Mouse (Mus musculus) liver, embryonic 16.5 days (tissue): Measurements from ENCODE around the gene Mbd5. TPM values are rescaled to one million over a fixed set of nuclear protein-coding genes. Genes with fewer than 3 reads are reported as not detected.

Experiments
- ATAC-seq: fragments of 200-750 bp; cut with Nextera tagmentation; 2 replicates; pipeline ENCODE4 v1.8.0; 2017; ENCODE audit warnings: low read depth, mild to moderate bottlenecking, moderate number of reproducible peaks, moderate library complexity
- H3K27ac ChIP-seq: fragments of 300-500 bp; sonication (generic); 2 replicates; pipeline ENCODE4 v1.5.1; 2014; ENCODE audit warnings: mild to moderate bottlenecking, low read length
- H3K27me3 ChIP-seq: fragments of 300-500 bp; sonication (generic); 2 replicates; pipeline ENCODE4 v1.6.1; 2014; ENCODE audit warnings: low read depth, low read length, mixed read lengths; ENCODE audit not compliant: control insufficient read depth, insufficient read depth
- H3K36me3 ChIP-seq: fragments of 300-500 bp; sonication (generic); 2 replicates; pipeline ENCODE4 v1.6.1; 2014; ENCODE audit warnings: mild to moderate bottlenecking; ENCODE audit not compliant: control insufficient read depth, insufficient read depth
- H3K4me1 ChIP-seq: fragments of 300-500 bp; sonication (generic); 2 replicates; pipeline ENCODE4 v1.6.1; 2014; ENCODE audit warnings: low read depth, low read length, mixed read lengths; ENCODE audit not compliant: control insufficient read depth
- H3K4me2 ChIP-seq: fragments of 300-500 bp; sonication (generic); 2 replicates; pipeline ENCODE4 v1.6.1; 2014; ENCODE audit warnings: low read depth, low read length, mixed read lengths
- H3K4me3 ChIP-seq: fragments of 300-500 bp; sonication (generic); 2 replicates; pipeline ENCODE4 v1.5.1; 2014; ENCODE audit warnings: low read depth, mild to moderate bottlenecking, low read length
- H3K9ac ChIP-seq: fragments of 300-500 bp; sonication (generic); 2 replicates; pipeline ENCODE4 v1.6.1; 2014; ENCODE audit warnings: low read depth, low read length
- H3K9me3 ChIP-seq: fragments of 300-500 bp; sonication (generic); replicated peaks from 2 replicates; pipeline ENCODE4 v1.6.1; 2016; ENCODE audit warnings: low read length; ENCODE audit not compliant: control insufficient read depth
- WGBS: fragments of 180-500 bp; shearing (Covaris S2); extraction: QIAGEN DNeasy Blood & Tissue Kit; methylation state at CpG from one replicate; pipeline ENCODE4 v1.1.7; 2014; ENCODE audit not compliant: insufficient replicate concordance; 5-methylcytosine and 5-hydroxymethylcytosine counted together
- polyA plus RNA-seq: library from polyadenylated mRNA; unstranded; fragments of >200 nt; fragmentation: Nextera tagmentation; extraction: Ambion mirVana; gene quantifications from 2 replicates; pipeline ENCODE4 v1.2.1, GENCODE M21; 2015

Mbd5 gene
- polyA plus RNA-seq, 1 experiment from 2014 or later, result 7.3 TPM

GRCm38 (mm10) chr2:49276017-49276722 is 326.9 kb downstream of the Mbd5 start:
- no peaks in the 10 kb centered on the region for H3K36me3 ChIP-seq
- 51% methylated on average over 4 of the region's 4 CpGs for WGBS
- ATAC-seq, result no peak
- no peaks in the 10 kb centered on the region for H3K9me3 ChIP-seq
- H3K4me3 ChIP-seq, result no peak overlapping the region
- no peaks in the 10 kb centered on the region for H3K4me1 ChIP-seq
- H3K4me2 ChIP-seq, result no peak overlapping the region
- H3K9ac ChIP-seq, result no peak overlapping the region
- H3K27me3 ChIP-seq, result no peaks in the 10 kb centered on the region
- H3K27ac ChIP-seq, result no peak overlapping the region; the same call in 1 of the 2 replicates

GRCm38 (mm10) chr2:49280496-49280895 is 331.2 kb downstream of the Mbd5 start:
- Histone ChIP-seq H3K9me3 (no peaks in the 10 kb centered on the region), H3K4me2 (no peak overlapping the region), H3K27me3 (no peaks in the 10 kb centered on the region), H3K4me1 (no peaks in the 10 kb centered on the region), H3K9ac (no peak overlapping the region), H3K27ac (no peak overlapping the region), H3K36me3 (no peaks in the 10 kb centered on the region), H3K4me3 (no peak overlapping the region)
- no peak for ATAC-seq

- H3K27ac ChIP-seq, result no peak overlapping the region
- no peak overlapping the region for H3K4me3 ChIP-seq
- no peaks in the 10 kb centered on the region for H3K27me3 ChIP-seq
- ATAC-seq, result no peak
- no peaks in the 10 kb centered on the region for H3K9me3 ChIP-seq
- no peak overlapping the region for H3K4me2 ChIP-seq
- H3K4me1 ChIP-seq, result no peaks in the 10 kb centered on the region
- no peaks in the 10 kb centered on the region for H3K36me3 ChIP-seq
- no peak overlapping the region for H3K9ac ChIP-seq
Measured at GRCm38 (mm10) chr2:49283583-49283982, 334.3 kb downstream of the Mbd5 start.

- H3K9me3 ChIP-seq, result no peaks in the 10 kb centered on the region
- 25% methylated on average over 1 of the region's 1 CpGs for WGBS
- no peak overlapping the region for H3K27ac ChIP-seq
- H3K27me3 ChIP-seq, result no peaks in the 10 kb centered on the region
- no peak overlapping the region for H3K9ac ChIP-seq
- no peak overlapping the region for H3K4me3 ChIP-seq
- H3K4me1 ChIP-seq, result no peaks in the 10 kb centered on the region
- no peak for ATAC-seq
- no peak overlapping the region for H3K4me2 ChIP-seq
- no peaks in the 10 kb centered on the region for H3K36me3 ChIP-seq
Measured at GRCm38 (mm10) chr2:49286965-49287364, 337.7 kb downstream of the Mbd5 start.

- Histone ChIP-seq H3K36me3 (no peaks in the 10 kb centered on the region), H3K4me2 (no peak overlapping the region), H3K4me1 (no peaks in the 10 kb centered on the region), H3K27ac (no peak overlapping the region), H3K9me3 (no peaks in the 10 kb centered on the region), H3K9ac (no peak overlapping the region), H3K27me3 (no peaks in the 10 kb centered on the region), H3K4me3 (no peak overlapping the region)
- ATAC-seq, result no peak
- WGBS, result 64% methylated on average over 2 of the region's 2 CpGs
Measured at GRCm38 (mm10) chr2:49291709-49292108, 342.4 kb downstream of the Mbd5 start.

GRCm38 (mm10) chr2:49312629-49313447 is 363.5 kb downstream of the Mbd5 start:
- Histone ChIP-seq H3K36me3 (no peaks in the 10 kb centered on the region), H3K4me1 (no peaks in the 10 kb centered on the region), H3K4me3 (peak overlapping the region; percentile 54), H3K9me3 (no peaks in the 10 kb centered on the region), H3K27me3 (no peaks in the 10 kb centered on the region), H3K4me2 (peak overlapping the region; percentile 50), H3K9ac (0 out of 2 replicates have a peak overlapping the region, but pooled peaks have one; percentile 4), H3K27ac (no peak overlapping the region)
- peak; percentile 72; the same call in 1 of the 2 replicates for ATAC-seq
- WGBS, result 27% methylated on average over 19 of the region's 19 CpGs

- Histone ChIP-seq H3K36me3 (no peaks in the 10 kb centered on the region), H3K4me2 (no peak overlapping the region), H3K9me3 (no peaks in the 10 kb centered on the region), H3K4me3 (no peak overlapping the region), H3K4me1 (no peaks in the 10 kb centered on the region), H3K9ac (no peak overlapping the region), H3K27me3 (no peaks in the 10 kb centered on the region), H3K27ac (no peak overlapping the region)
- ATAC-seq, result no peak
- 58% methylated on average over 7 of the region's 7 CpGs for WGBS
Measured at GRCm38 (mm10) chr2:49333594-49333993, 384.3 kb downstream of the Mbd5 start.

GRCm38 (mm10) chr2:49335267-49335666 is 386.0 kb downstream of the Mbd5 start:
- ATAC-seq, result no peak
- Histone ChIP-seq H3K4me3 (no peak overlapping the region), H3K27me3 (no peaks in the 10 kb centered on the region), H3K27ac (no peak overlapping the region), H3K4me2 (no peak overlapping the region), H3K4me1 (no peaks in the 10 kb centered on the region), H3K9ac (no peak overlapping the region), H3K9me3 (no peaks in the 10 kb centered on the region), H3K36me3 (no peaks in the 10 kb centered on the region)
- WGBS, result 79% methylated on average over 9 of the region's 9 CpGs

- no peak for ATAC-seq
- 50% methylated on average over 2 of the region's 2 CpGs for whole genome bisulfite sequencing
- Histone ChIP-seq H3K27ac (no peak overlapping the region), H3K9me3 (no peaks in the 10 kb centered on the region), H3K4me2 (no peak overlapping the region), H3K4me3 (no peak overlapping the region), H3K4me1 (peaks cover under 1% of the 10 kb centered on the region; the same call in 1 of the 2 replicates), H3K9ac (no peak overlapping the region), H3K27me3 (no peaks in the 10 kb centered on the region), H3K36me3 (no peaks in the 10 kb centered on the region)
Measured at GRCm38 (mm10) chr2:49344287-49344686, 395.0 kb downstream of the Mbd5 start.
